Mouse (Mus musculus) left cerebral cortex, adult 2 months (tissue): Measurements from ENCODE around the gene Adprhl1. TPM values are rescaled to one million over a fixed set of nuclear protein-coding genes. Genes with fewer than 3 reads are reported as not detected.

Experiments
- DNase-seq, 2 experiments: peaks; one replicate each; pipeline ENCODE4 v3.0.0; 2021 to 2022; ENCODE audit warnings: low spot score in 2 of 2, mixed read lengths in 1 of 2; ENCODE audit errors: extremely low spot score in 1 of 2
- H3K27ac ChIP-seq: fragments of 200-600 bp; 2 replicates; pipeline ENCODE4 v1.8.1; 2022
- H3K4me3 ChIP-seq: fragments of 200-600 bp; 2 replicates; pipeline ENCODE4 v1.8.1; 2022
- CTCF ChIP-seq: fragments of 200-600 bp; IDR thresholded peaks from 2 replicates; pipeline ENCODE4 v1.8.1; 2022; ENCODE audit warnings: antibody characterized with exemption, mild to moderate bottlenecking, moderate library complexity
- intact Hi-C: fragments of 180-260 bp; cut with DNase I; formaldehyde crosslinking; loops from one replicate; pipeline ENCODE4 v1.15.1; 2025
- microRNA-seq, 2 experiments: library from miRNA; unstranded; fragments of <30 nt; microRNA quantifications; one replicate each; pipeline ENCODE4 v1.2.0; 2021
- total RNA-seq, 2 experiments: library from RNA; stranded (reverse); gene quantifications; 2 replicates each; pipeline ENCODE4 v1.2.3; 2021

The Adprhl1 gene
- total RNA-seq, 2 experiments from 2014 or later, result 1.4 to 1.7 TPM

DNA sequence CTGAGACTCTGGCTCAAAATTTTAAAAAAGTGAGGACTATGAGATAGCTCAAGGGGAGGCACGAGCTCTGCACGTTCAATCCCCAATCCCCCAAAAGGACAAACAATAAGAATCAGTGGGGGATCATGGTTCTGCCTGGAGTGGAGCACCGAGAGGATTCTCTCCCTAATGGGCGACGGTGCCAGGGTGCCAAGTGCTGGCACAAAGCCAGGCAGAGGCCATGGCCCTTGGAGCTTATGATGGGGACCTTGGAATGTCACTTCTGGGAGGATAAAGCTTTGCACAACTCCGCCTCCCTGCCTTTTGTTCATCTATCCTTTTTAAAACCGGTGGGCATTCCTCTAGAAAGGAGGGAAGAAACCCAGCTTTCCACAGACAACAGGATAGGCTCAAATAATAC, 66.3 kb downstream of the Adprhl1 start:
- H3K4me3 ChIP-seq, result no peak overlapping the region
- DNase-seq, result no peak
- intact Hi-C loops, result no loop called here
- TF ChIP-seq CTCF, result no peak
- no peak overlapping the region for H3K27ac ChIP-seq

GRCm38 (mm10) chr8:13187229-13187628, 66.7 kb downstream of the Adprhl1 start:
- Histone ChIP-seq H3K4me3 (no peak overlapping the region), H3K27ac (no peak overlapping the region)
- intact Hi-C loops, result no loop called here
- DNase-seq, result no peak
- TF ChIP-seq CTCF, result no peak

- H3K4me3 ChIP-seq, result no peak overlapping the region
- no peak for DNase-seq
- intact Hi-C loops, result no loop called here
- H3K27ac ChIP-seq, result no peak overlapping the region
- no peak for TF ChIP-seq CTCF
Observed at GRCm38 (mm10) chr8:13186819-13187218, 67.1 kb downstream of the Adprhl1 start.

DNA sequence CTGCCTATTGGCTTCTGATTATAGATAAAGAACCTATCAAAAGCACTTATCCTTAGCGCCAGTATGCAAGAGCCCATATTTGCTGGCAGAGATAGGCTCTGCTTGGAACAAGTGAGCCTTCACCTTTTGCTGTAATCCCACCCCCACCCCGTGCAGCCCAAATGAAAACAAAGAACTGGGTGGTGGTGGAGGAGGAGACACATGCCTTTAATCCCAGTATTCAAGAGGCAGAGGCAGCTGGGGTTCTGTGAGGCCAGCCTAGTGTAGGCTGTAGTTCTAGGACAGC, 72.3 kb downstream of the Adprhl1 start:
- Histone ChIP-seq H3K27ac (no peak overlapping the region), H3K4me3 (no peak overlapping the region)
- no peak for DNase-seq
- TF ChIP-seq CTCF, result no peak
- intact Hi-C loops, result no loop called here

DNA sequence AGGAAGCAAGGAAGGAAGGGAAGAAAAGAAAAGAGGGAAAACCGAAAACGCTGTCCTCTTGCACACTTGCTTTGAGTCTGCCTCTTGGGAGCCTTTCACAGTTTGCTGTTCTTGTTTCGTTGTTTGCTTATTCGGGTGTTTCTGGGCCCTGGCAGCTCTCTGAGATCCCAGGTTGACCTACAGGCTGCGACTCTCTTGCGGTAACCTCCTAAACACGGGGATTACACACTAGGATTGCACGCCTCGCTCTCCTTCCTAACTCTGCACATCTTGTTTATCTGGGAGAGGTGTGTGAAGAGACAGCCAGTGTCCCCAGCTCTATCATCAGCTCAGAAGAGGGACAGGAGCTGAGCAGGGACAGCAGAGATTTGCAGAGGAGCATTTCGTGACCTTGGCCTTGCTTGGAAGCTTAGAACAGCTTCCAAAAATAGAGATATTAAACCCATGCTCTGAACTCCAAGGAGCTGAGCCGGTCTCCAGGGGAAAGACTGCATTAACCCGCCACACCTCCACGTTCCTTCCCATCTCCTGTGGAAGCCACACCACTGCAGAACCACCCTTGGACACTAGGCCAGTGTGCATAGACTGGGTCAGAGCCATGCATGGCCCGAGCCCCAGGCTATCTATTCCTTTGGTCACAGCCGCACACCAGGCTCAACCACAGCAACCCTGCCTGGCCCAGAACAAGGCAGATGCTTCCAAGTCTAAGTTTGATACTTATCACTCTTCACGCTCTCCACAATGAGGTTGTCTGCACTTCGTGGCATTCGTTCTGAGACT, 72.9 kb downstream of the Adprhl1 start:
- DNase-seq, result no peak
- Histone ChIP-seq H3K27ac (no peak overlapping the region), H3K4me3 (no peak overlapping the region)
- intact Hi-C loops, result no loop called here
- no peak for TF ChIP-seq CTCF

GRCm38 (mm10) chr8:13180408-13180807, 73.6 kb downstream of the Adprhl1 start:
- intact Hi-C loops, result no loop called here
- no peak for TF ChIP-seq CTCF

GRCm38 (mm10) chr8:13179948-13180347, 74.0 kb downstream of the Adprhl1 start:
- Histone ChIP-seq H3K4me3 (no peak overlapping the region), H3K27ac (no peak overlapping the region)
- no peak for DNase-seq
- intact Hi-C loops, result no loop called here
- TF ChIP-seq CTCF, result no peak

More at GRCm38 (mm10) chr8:13180408-13180807, 73.6 kb downstream of the Adprhl1 start:
- no peak overlapping the region for H3K4me3 ChIP-seq
- no peak for DNase-seq
- no peak overlapping the region for H3K27ac ChIP-seq

DNA sequence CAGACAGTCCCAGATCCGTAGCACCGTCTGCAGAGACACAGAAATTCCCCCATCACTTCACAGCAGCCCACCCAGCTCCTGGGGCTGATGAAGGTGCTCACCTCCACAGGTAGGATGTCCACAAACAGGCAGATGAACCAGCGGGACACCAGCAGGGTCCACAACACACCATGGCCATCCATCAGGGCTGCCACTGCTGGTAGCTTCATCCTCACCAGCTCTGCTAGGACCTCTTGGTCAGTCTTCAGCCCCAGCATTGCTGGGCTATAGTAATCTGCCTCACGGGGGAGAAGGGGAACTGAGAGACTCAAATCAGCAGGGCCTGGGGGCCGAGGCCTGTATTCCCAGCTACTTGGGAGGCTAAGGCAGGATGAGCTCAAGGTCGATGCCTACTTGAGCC, 74.5 kb downstream of the Adprhl1 start:
- TF ChIP-seq CTCF, result no peak
- no peak overlapping the region for H3K4me3 ChIP-seq
- DNase-seq, result no peak
- no peak overlapping the region for H3K27ac ChIP-seq
- intact Hi-C loops, result no loop called here

- DNase-seq, result no peak
- no peak overlapping the region for H3K4me3 ChIP-seq
- no peak for TF ChIP-seq CTCF
- intact Hi-C loops, result no loop called here
- no peak overlapping the region for H3K27ac ChIP-seq
Observed at GRCm38 (mm10) chr8:13178137-13178536, 75.8 kb downstream of the Adprhl1 start.

DNA sequence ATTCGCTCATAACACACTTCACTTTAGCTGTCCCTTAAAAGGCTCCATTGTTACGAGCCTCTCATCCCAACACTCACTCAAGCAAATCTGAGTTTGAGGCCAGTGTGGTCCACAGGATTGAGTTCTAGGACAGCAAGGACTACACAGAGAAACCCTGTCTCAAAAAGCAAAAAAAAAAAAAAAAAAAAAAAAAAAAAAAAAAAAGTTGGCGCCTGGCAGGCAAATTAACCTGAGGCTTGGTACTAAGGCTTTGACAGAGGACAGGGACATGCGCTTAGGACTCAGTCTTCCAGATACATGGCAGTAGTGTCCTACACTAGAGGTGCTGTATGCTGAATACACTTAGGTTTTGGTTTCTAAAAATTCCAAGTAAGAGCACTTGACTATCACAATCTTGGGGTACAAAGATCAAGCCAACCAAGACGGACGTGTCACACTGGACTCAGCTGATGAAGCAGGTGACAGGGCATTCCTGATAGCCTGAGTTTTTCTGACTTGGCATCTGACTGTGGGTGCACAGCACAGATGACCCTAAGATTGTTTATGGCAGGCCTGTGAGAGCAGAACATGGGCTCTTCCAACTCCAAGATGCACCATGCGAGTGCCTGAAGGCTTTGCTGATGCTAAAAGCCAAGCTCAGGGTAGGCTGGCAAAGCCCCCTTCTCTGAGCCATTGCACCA, 76.6 kb downstream of the Adprhl1 start:
- no peak overlapping the region for H3K27ac ChIP-seq
- no peak for TF ChIP-seq CTCF
- H3K4me3 ChIP-seq, result no peak overlapping the region
- intact Hi-C loops, result no loop called here
- DNase-seq, result no peak

DNA sequence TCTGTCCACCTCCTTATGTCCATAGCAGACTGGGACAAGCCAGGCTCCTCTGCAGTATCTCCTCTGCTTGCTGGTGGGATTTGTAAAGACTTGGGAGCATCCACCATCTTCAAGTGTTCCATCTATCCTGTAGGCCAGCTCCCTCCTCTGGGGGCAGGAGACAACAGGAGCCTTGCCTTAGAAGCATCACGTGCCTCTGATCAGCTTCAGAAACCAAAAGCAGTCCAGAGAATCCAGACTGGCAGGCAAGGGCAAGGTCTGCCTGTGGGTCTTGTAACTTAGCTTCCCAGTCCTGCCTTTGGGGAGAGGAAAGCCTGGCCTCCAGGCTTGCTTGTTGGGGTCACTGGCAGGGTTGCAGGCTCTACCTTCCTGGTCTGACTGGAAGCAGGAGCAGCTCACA, 78.3 kb downstream of the Adprhl1 start:
- intact Hi-C loops, result no loop called here
- TF ChIP-seq CTCF, result no peak

GRCm38 (mm10) chr8:13174811-13175210, 79.2 kb downstream of the Adprhl1 start:
- intact Hi-C loops, result no loop called here
- no peak for DNase-seq
- no peak for TF ChIP-seq CTCF
- no peak overlapping the region for H3K27ac ChIP-seq
- no peak overlapping the region for H3K4me3 ChIP-seq

More for the DNA sequence above, 78.3 kb downstream of the Adprhl1 start:
- no peak for DNase-seq
- H3K27ac ChIP-seq, result no peak overlapping the region
- H3K4me3 ChIP-seq, result no peak overlapping the region

GRCm38 (mm10) chr8:13174305-13174704, 79.7 kb downstream of the Adprhl1 start:
- no peak for DNase-seq
- intact Hi-C loops, result no loop called here
- Histone ChIP-seq H3K27ac (no peak overlapping the region), H3K4me3 (no peak overlapping the region)
- TF ChIP-seq CTCF, result no peak

Small RNA genes lying within 50 kb of the gene (microRNA-seq; reads per million reads assigned to microRNA genes)
- 14.1 to 30.8 reads per million in 2 experiments for gene Mir1968

Other genes starting within 250 kb of the Adprhl1 start
- gene F7, start 228.1 kb downstream of the Adprhl1 start, total RNA-seq, result under 1 TPM in 1 of 2 experiments, not detected in 1; 0.49 TPM
- gene F10, start 216.9 kb downstream of the Adprhl1 start, total RNA-seq, result under 1 TPM in 1 of 2 experiments, not detected in 1; 0.45 TPM
- gene Proz, start 193.2 kb downstream of the Adprhl1 start, total RNA-seq, result not detected
- gene Pcid2, start 148.7 kb downstream of the Adprhl1 start, total RNA-seq, result 10 to 100 TPM; 27.8 to 30.7 TPM
- 10 to 100 TPM; 53.4 to 54.0 TPM for gene Cul4a, start 148.5 kb downstream of the Adprhl1 start, total RNA-seq
- gene Lamp1, start 95.0 kb downstream of the Adprhl1 start, total RNA-seq, result 100 to 1,000 TPM; 251 to 255 TPM
- 1 to 10 TPM; 3.1 to 5.0 TPM for gene Grtp1, start 53.5 kb downstream of the Adprhl1 start, total RNA-seq
- 10 to 100 TPM; 40.5 to 46.0 TPM for gene Dcun1d2, start 34.0 kb upstream of the Adprhl1 start, total RNA-seq
- 10 to 100 TPM; 47.3 to 51.9 TPM for gene Tmco3, start 34.0 kb upstream of the Adprhl1 start, total RNA-seq
- gene Tfdp1, start 84.6 kb upstream of the Adprhl1 start, total RNA-seq, result 10 to 100 TPM; 58.5 to 62.5 TPM
- gene Atp4b, start 142.7 kb upstream of the Adprhl1 start, total RNA-seq, result not detected
- gene Grk1, start 150.9 kb upstream of the Adprhl1 start, total RNA-seq, result not detected
- 1 to 10 TPM; 3.6 to 5.9 TPM for gene Tmem255b, start 181.0 kb upstream of the Adprhl1 start, total RNA-seq
- 10 to 100 TPM; 96.8 to 98.7 TPM for gene Gas6, start 240.3 kb upstream of the Adprhl1 start, total RNA-seq